Mouse (Mus musculus): ENCODE data around the gene Svs1. TPM values are rescaled to one million over a fixed set of nuclear protein-coding genes. Genes with fewer than 3 reads are reported as not detected.
"Not testable (repeated sequence)": the region's sequence is repeated elsewhere in the genome, so short reads cannot be mapped to it uniquely, and the experiment has no call there.

The Svs1 gene
- polyA plus RNA-seq (2015; fragmentation: Nextera tagmentation; extraction: Ambion mirVana): not detected in 2 replicates

DNA sequence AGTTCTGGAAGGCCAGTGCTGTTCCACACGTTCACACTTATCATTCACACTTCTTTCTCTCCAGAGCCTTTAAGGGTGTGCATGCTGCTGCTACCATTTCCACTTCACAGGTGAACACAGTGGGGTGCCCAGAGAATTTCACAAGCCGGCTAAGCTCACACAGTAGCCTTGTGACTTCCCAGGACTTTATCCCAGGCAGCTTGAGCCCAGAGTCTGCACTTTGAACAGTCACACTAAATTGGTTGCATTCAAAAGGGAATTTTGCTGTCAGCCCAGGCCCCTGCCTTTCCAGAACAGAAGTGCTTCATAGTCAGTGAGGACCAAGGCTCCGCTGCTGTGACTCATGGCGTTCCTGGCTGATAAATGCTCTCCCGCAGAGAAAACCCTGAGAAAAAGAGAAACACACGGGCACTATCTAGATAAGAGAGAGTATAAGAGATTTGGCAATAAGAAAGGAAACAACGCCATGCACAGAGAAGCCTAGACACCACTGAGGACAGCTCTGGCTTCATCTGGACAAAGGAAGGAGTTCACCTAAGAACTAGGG lies at the start of gene Svs1:
Gene Svs1 (plus strand): TSS at position 418 of the 547 bp plus-strand sequence.
- H3K36me3 ChIP-seq: no peaks in the 10 kb centered on the region
- no peaks in the 10 kb centered on the region for H3K27me3 ChIP-seq
- H3K27ac ChIP-seq: no peak within 1 kb of the TSS
- H3K9me3 ChIP-seq: no peaks in the 10 kb centered on the region
- no peak within 1 kb of the TSS for H3K9ac ChIP-seq (replicated peaks)
- ATAC-seq: no peak
- no peaks in the 10 kb centered on the region for H3K4me1 ChIP-seq (replicated peaks)
- no peak within 1 kb of the TSS for H3K4me2 ChIP-seq (replicated peaks)
- no peak within 1 kb of the TSS for H3K4me3 ChIP-seq (replicated peaks)
- WGBS: 63% methylated on average over 7 of the region's 7 CpGs

DNA sequence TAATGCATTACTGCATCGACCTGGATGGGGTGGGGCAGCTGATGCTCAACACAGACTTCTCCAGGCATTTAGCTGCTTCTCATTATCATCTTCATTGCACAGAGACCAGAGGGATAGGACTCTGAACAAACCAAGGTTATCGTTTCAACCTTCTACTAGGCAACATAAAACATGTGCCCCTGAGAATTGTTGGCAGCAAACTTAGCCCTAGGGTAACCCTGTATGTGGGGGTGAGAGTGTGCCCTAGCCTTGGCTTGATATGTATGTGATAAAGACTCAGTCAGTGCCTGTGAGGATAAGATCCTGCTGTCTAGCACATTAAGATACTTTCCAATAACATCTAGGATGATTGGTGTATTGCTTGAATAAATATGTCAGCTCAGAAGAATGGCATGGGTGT lies 37.1 kb upstream of the Svs1 start:
- H3K27ac ChIP-seq: no peak overlapping the region
- no peak overlapping the region for H3K4me3 ChIP-seq (replicated peaks)
- no peaks in the 10 kb centered on the region for H3K9me3 ChIP-seq
- H3K36me3 ChIP-seq: no peaks in the 10 kb centered on the region
- no peaks in the 10 kb centered on the region for H3K4me1 ChIP-seq (replicated peaks)
- no peaks in the 10 kb centered on the region for H3K27me3 ChIP-seq
- 76% methylated on average over 2 of the region's 2 CpGs for WGBS
- H3K4me2 ChIP-seq (replicated peaks): no peak overlapping the region
- no peak for ATAC-seq
- no peak overlapping the region for H3K9ac ChIP-seq (replicated peaks)

DNA sequence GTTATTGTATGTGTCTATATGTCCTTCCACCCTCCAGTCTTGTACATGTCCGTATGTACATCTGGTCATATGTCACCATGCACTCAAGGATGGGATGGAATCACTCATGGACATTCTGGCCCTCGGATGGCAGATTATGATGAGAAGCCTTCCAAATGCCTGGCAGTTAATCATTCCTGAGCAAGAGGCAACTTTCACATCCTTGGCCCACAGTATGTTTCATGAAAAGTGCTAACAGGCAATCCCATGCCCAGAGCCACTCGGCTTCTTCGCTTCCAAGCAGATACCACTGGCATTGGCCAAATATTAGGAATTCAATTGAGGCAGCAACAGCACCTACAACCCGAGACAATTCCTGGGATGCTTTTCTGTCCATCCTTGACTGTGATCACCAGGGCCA lies 36.0 kb upstream of the Svs1 start:
- 85% methylated on average over 5 of the region's 5 CpGs for WGBS

DNA sequence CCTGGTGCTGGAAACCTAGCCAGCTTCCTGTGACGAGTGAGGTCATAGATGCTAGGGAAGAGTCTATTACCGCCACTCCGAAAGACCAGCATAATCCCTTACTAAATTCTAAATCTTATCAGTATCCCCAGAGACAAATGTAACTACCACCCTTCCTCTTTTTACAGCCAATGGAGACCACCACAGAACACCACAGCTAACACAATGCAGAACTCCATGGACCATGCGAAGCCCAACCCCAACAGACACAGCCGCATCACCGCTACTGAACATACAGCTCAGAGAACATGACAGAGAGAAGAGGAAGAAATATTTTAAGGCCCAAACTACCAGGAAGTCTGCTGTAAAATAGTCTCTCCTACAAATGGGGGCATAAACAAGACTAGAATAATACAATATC lies 35.0 kb upstream of the Svs1 start:
- Histone ChIP-seq H3K27me3 (no peaks in the 10 kb centered on the region), H3K4me3 (replicated peaks) (no peak overlapping the region)

More for the DNA sequence above, 36.0 kb upstream of the Svs1 start:
- Histone ChIP-seq H3K4me1 (replicated peaks) (no peaks in the 10 kb centered on the region), H3K4me2 (replicated peaks) (no peak overlapping the region), H3K9ac (replicated peaks) (no peak overlapping the region), H3K27ac (no peak overlapping the region), H3K27me3 (no peaks in the 10 kb centered on the region), H3K9me3 (no peaks in the 10 kb centered on the region), H3K36me3 (no peaks in the 10 kb centered on the region), H3K4me3 (replicated peaks) (no peak overlapping the region)
- no peak for ATAC-seq

DNA sequence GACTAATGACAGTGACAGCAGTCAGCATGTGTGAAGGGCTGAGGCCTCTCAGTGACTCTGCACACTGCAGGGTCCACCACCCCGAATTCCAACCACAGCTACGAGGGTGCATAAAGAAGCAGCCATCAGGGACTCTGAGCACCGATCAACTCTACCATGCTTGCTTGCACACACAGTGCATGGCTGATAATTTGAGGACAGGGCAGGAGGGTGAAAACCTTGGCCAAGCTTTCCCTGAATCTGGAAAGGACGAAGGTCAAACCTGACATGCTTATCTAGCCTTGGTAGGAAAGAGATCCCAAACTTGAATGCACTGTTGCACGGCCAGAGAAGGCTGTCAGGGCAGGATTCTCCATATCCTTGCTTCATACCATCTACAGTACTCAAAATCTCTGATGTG lies 33.4 kb upstream of the Svs1 start:
- no peaks in the 10 kb centered on the region for H3K27me3 ChIP-seq
- no peak overlapping the region for H3K4me2 ChIP-seq (replicated peaks)
- no peaks in the 10 kb centered on the region for H3K36me3 ChIP-seq
- no peaks in the 10 kb centered on the region for H3K9me3 ChIP-seq
- no peak overlapping the region for H3K9ac ChIP-seq (replicated peaks)
- 85% methylated on average over 5 of the region's 5 CpGs for WGBS
- no peak overlapping the region for H3K4me3 ChIP-seq (replicated peaks)
- H3K4me1 ChIP-seq (replicated peaks): no peaks in the 10 kb centered on the region
- H3K27ac ChIP-seq: no peak overlapping the region
- no peak for ATAC-seq

More for the DNA sequence above, 35.0 kb upstream of the Svs1 start:
- Histone ChIP-seq H3K4me2 (replicated peaks) (no peak overlapping the region), H3K9me3 (no peaks in the 10 kb centered on the region), H3K9ac (replicated peaks) (no peak overlapping the region), H3K27ac (no peak overlapping the region), H3K4me1 (replicated peaks) (no peaks in the 10 kb centered on the region), H3K36me3 (no peaks in the 10 kb centered on the region)
- ATAC-seq: no peak
- 96% methylated on average over 6 of the region's 6 CpGs for WGBS

DNA sequence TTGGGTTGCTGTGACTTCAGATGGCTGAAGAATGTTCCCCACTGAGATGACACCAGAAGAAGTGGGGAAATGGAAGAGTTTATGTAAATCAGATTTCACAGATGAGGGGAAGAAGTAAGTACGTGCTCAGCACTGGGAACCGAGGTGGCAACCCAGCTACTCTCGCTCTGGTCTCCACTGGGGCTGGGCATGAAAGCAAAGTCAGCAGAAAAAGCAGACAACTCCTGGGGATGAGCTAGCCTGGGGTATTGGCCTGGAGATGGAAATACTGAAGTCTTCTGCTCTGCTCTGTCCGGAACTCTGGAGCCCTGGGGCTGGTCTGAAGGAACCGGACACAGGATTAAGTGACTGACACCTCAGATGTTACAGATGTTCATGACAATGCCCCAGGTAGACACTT lies 32.5 kb upstream of the Svs1 start:
- WGBS: 78% methylated on average over 5 of the region's 5 CpGs
- no peaks in the 10 kb centered on the region for H3K27me3 ChIP-seq
- no peaks in the 10 kb centered on the region for H3K36me3 ChIP-seq
- H3K27ac ChIP-seq: no peak overlapping the region
- no peaks in the 10 kb centered on the region for H3K9me3 ChIP-seq
- no peak for ATAC-seq
- H3K9ac ChIP-seq (replicated peaks): no peak overlapping the region
- H3K4me2 ChIP-seq (replicated peaks): no peak overlapping the region
- no peaks in the 10 kb centered on the region for H3K4me1 ChIP-seq (replicated peaks)
- H3K4me3 ChIP-seq (replicated peaks): no peak overlapping the region

DNA sequence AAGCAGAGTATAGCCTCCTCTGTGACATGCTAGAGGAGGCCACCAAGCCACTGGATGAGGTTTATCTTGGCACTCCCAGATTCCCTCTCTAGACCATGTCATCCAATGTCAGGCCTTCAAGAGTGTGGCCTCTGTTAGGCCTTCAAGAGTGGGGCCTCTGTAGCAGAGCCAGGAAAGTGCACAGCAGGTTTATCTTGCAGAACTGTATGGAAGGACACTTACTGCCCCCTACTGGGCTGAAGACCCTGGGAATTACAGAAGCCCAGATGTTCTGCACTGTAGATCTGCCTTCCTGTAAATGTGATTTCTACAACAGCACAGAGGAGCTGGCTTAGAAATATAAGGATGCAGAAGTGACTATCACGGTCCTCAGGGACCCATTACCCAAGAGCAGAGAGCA lies 31.7 kb upstream of the Svs1 start:
- H3K27ac ChIP-seq: no peak overlapping the region
- H3K27me3 ChIP-seq: no peaks in the 10 kb centered on the region
- H3K4me3 ChIP-seq (replicated peaks): no peak overlapping the region
- WGBS: 58% methylated on average over 1 of the region's 1 CpGs
- no peak overlapping the region for H3K9ac ChIP-seq (replicated peaks)
- ATAC-seq: no peak
- no peaks in the 10 kb centered on the region for H3K9me3 ChIP-seq
- H3K4me1 ChIP-seq (replicated peaks): no peaks in the 10 kb centered on the region
- H3K36me3 ChIP-seq: no peaks in the 10 kb centered on the region
- H3K4me2 ChIP-seq (replicated peaks): no peak overlapping the region

DNA sequence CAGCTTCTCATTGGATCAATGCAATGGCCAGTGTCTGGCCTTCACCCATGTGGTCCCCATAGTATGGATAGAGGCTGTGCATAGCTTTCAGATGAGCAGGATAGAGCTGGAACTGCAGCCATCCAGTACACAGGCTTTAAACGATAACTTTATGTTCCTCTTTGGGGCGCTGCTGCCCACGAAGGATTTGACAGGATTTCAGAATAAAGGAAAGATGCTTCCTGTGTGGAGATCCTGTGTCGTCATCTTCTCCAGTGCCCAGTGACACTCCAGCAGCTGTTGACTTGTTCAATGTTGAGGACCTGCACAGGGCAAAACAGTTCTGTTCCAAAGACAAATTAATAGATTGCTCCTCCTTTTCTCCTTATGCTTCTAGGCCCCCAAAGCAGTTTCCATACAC lies 29.9 kb upstream of the Svs1 start:
- no peak overlapping the region for H3K4me3 ChIP-seq (replicated peaks)
- H3K9ac ChIP-seq (replicated peaks): no peak overlapping the region
- H3K4me2 ChIP-seq (replicated peaks): no peak overlapping the region
- no peaks in the 10 kb centered on the region for H3K36me3 ChIP-seq
- WGBS: 94% methylated on average over 4 of the region's 4 CpGs
- no peaks in the 10 kb centered on the region for H3K27me3 ChIP-seq
- H3K9me3 ChIP-seq: no peaks in the 10 kb centered on the region
- no peak for ATAC-seq
- no peaks in the 10 kb centered on the region for H3K4me1 ChIP-seq (replicated peaks)
- no peak overlapping the region for H3K27ac ChIP-seq

DNA sequence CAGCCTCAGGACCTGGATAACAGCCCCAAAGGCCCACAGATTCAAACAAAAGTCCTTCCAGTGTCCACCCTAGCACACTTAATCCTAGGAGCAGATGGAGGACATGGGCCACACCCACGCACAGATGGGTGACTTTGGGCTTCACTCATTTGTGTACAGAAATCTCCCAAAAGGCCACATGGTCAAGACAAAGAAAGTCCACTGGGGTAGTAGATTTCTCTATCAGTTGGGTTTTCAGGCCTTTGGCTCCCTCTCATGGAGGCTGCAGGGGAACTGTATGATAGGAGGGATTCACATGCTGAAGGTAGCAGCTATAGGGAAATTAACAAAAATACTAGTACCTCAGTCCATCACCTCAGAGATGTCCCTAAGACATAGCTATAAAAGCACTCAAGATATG lies 28.6 kb upstream of the Svs1 start:
- no peaks in the 10 kb centered on the region for H3K27me3 ChIP-seq
- no peaks in the 10 kb centered on the region for H3K9me3 ChIP-seq
- H3K27ac ChIP-seq: no peak overlapping the region
- no peak overlapping the region for H3K9ac ChIP-seq (replicated peaks)
- no peaks in the 10 kb centered on the region for H3K36me3 ChIP-seq
- H3K4me2 ChIP-seq (replicated peaks): no peak overlapping the region
- no peak for ATAC-seq
- WGBS: 52% methylated on average over 1 of the region's 1 CpGs
- H3K4me1 ChIP-seq (replicated peaks): no peaks in the 10 kb centered on the region
- no peak overlapping the region for H3K4me3 ChIP-seq (replicated peaks)

DNA sequence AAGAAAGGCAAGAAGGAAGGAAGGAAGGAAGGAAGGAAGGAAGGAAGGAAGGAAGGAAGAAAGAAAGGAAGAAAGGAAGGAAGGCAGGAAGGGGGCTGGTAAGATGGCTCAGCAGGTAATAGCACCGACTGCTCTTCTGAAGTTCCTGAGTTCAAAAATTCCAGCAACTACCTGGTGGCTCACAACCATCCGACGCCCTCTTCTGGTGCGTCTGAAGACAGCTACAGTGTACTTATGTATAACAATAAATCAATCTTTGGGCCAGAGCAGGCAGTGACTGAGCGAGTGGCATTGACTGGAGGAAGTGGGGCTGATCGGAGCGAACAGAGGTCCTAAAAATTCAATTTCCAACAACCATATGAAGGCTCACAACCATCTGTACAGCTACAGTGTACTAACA lies 27.5 kb upstream of the Svs1 start:
- H3K9ac ChIP-seq (replicated peaks); H3K4me1 ChIP-seq (replicated peaks); H3K27ac ChIP-seq; H3K27me3 ChIP-seq; H3K36me3 ChIP-seq; ATAC-seq; H3K4me2 ChIP-seq (replicated peaks); H3K9me3 ChIP-seq; H3K4me3 ChIP-seq (replicated peaks): not testable (repeated sequence)
- WGBS: 30% methylated on average over 7 of the region's 7 CpGs

DNA sequence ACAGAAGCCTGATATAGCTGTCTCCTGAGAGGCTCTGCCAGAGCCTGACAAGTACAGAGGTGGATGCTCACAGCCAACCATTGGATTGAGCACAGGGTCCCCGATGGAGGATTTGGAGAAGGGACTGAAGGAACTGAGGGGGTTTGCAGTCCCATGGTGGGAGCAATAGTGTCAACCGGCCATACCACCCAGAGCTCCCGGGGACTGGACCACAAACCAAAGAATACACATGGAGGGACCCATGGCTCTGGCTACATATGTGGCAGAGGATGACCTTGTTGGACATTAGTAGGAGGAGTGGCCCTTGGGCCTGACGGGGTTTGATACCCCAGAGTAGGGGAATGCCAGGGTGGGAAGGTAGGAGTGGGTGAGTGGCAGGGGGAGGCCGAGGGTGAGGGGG lies 20.0 kb upstream of the Svs1 start:
- H3K9me3 ChIP-seq; H3K27ac ChIP-seq; H3K4me2 ChIP-seq (replicated peaks); H3K9ac ChIP-seq (replicated peaks); H3K36me3 ChIP-seq; H3K4me3 ChIP-seq (replicated peaks); ATAC-seq; H3K4me1 ChIP-seq (replicated peaks); H3K27me3 ChIP-seq: not testable (repeated sequence)
- WGBS: 81% methylated on average over 5 of the region's 5 CpGs

DNA sequence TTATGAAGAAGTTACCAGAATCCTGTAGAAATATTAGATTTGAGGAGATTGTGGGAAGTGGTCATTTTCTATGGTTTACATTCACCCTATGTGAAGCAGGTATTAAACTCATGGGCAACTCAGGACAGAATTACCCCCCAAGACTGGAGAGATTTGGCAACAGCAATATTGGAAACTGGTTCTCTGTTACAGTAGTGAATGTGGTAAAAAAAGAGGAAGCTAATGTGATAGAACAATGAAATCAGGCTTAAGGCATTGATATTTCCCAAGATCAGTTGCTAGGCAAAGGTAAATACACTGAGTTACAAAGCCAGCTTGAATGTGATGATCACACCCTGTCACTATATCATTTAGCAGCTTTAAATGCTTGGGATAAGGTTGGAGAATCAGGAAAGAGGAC lies 18.8 kb upstream of the Svs1 start:
- Histone ChIP-seq H3K27me3 (no peaks in the 10 kb centered on the region), H3K4me1 (replicated peaks) (no peaks in the 10 kb centered on the region), H3K9me3 (no peaks in the 10 kb centered on the region), H3K4me3 (replicated peaks) (no peak overlapping the region), H3K36me3 (no peaks in the 10 kb centered on the region), H3K4me2 (replicated peaks) (no peak overlapping the region), H3K9ac (replicated peaks) (no peak overlapping the region), H3K27ac (no peak overlapping the region)
- no peak for ATAC-seq

DNA sequence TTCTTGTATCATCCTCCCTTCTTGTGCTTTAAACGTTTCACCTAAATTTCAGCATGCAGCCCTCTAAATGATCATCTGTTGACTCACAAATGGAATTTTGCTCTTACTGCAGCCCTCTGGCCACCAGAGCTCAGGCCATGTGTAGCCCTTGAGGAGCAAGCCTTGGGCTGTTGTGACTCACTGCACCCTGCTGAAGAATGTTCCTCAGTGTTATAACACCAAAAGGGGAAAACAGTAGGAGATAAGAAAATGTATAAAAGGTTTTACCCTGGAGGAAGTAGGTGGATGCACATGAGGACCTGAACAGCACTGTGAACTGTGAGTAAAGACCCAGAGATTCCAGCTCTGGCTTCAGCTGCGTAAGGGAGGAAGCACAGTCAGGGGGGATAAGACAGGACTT lies 12.0 kb upstream of the Svs1 start, which contains the start of gene Doxl2:
Gene Doxl2 (plus strand): TSS at position 301 of the 400 bp plus-strand sequence.
- H3K27ac ChIP-seq: no peak within 1 kb of the TSS
- H3K4me2 ChIP-seq (replicated peaks): no peak within 1 kb of the TSS
- H3K9ac ChIP-seq (replicated peaks): no peak within 1 kb of the TSS
- H3K27me3 ChIP-seq: no peaks in the 10 kb centered on the region
- H3K4me1 ChIP-seq (replicated peaks): no peaks in the 10 kb centered on the region
- ATAC-seq: no peak
- 93% methylated on average over 2 of the region's 2 CpGs for WGBS
- H3K36me3 ChIP-seq: no peaks in the 10 kb centered on the region
- H3K9me3 ChIP-seq: no peaks in the 10 kb centered on the region
- no peak within 1 kb of the TSS for H3K4me3 ChIP-seq (replicated peaks)

Data from midbrain, embryonic 13.5 days (tissue).